Mouse (Mus musculus) lung, postnatal 0 days (tissue): ENCODE data around the gene 2010111I01Rik.

Source experiments
- CTCF ChIP-seq: IDR thresholded peaks from 2 replicates; pipeline ENCODE4 v1.5.1; 2016; ENCODE audit warnings: antibody characterized with exemption, mild to moderate bottlenecking
- EP300 ChIP-seq: IDR thresholded peaks from 2 replicates; pipeline ENCODE4 v1.6.1; 2016; ENCODE audit warnings: antibody characterized with exemption, mild to moderate bottlenecking, control low read depth

GRCm38 (mm10) chr13:63239877-63240671 is 275.4 kb downstream of the 2010111I01Rik start:
- TF ChIP-seq CTCF (no peak), EP300 (no peak)
